ENCODE assay signal across 22 mouse cellular contexts in the genomic region with DNA sequence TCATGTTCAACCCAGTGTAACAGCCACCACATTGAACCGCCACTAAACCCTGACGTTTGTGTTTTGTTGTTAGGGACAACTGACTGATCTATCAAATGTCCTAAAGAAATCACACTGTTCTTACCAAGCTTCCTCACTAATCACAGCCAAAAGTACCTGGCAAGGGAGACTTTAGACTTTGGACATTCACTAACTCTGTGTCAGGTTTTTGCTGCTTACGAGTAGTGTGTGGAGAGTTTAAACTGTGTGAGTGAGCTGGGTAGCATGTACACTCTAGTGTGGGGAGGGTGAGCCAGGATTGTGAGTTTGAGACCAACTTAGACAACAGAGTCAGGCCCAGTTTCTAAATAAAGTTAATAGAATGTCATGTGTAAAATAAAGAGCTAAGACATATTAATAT. TPM values are rescaled to one million over a fixed set of nuclear protein-coding genes. Genes with fewer than 3 reads are reported as not detected.
DNase-seq lines count a peak whose midpoint lies in the region; ATAC-seq and TF ChIP-seq lines count a peak whose summit lies in the region.
"Had no signal": no experiment of that assay in that cellular context is flagged by ENCODE, and none has a peak within 500 bp of the region (broad histone marks: within the 10 kb centered on the region; RNA-seq: fewer than 3 reads in every experiment).

No protein-coding gene starts in this region.

- peak; percentile 52 for DNase-seq in kidney, adult 11 months
- peak; percentile 98 for DNase-seq in liver, adult 2 months (ENCODE audit: extremely low read depth, low read depth, low spot score)
- DNase-seq in liver: no peak
- peak; percentile 33 for DNase-seq in yolk sac, embryonic 10.5 days (ENCODE audit: low spot score)
- DNase-seq in adrenal gland, adult 2 months: no peak
- DNase-seq: B cell, adult 2 months; cerebellum, adult 9-10 months; gastrocnemius, postnatal 25 days; heart, postnatal 4 days; lung, postnatal 4 days; retina, postnatal 1 day; thymus, postnatal 25 days had no signal

- no peak for ATAC-seq in kidney, embryonic 14.5 days (ENCODE audit: low FRiP score, low TSS enrichment)
- no peak for ATAC-seq in liver, embryonic 12.5 days
- no peak for ATAC-seq in erythroid progenitor cell, adult 5-6 weeks (replicated peaks; ENCODE audit: low FRiP score, poor library complexity, severe bottlenecking)
- ATAC-seq: forebrain, embryonic 14.5 days had no signal

- no peaks in the 10 kb centered on the region for H3K27me3 ChIP-seq in kidney, embryonic 14.5 days (ENCODE audit: control insufficient read depth, insufficient read depth, low read length)
- H3K27me3 ChIP-seq in liver, adult 2 months (ENCODE audit: control insufficient read depth, insufficient read depth, low read length): no peaks in the 10 kb centered on the region
- H3K27me3 ChIP-seq in liver, embryonic 12.5 days (replicated peaks): no peaks in the 10 kb centered on the region
- H3K27me3 ChIP-seq: embryonic facial prominence, embryonic 12.5 days; heart, embryonic 15.5 days; lung, embryonic 15.5 days had no signal

- H3K36me3 ChIP-seq in kidney, embryonic 14.5 days (ENCODE audit: control insufficient read depth, insufficient read depth, low read length): peaks cover 2% of the 10 kb centered on the region; the same call in 1 of the 2 replicates
- H3K36me3 ChIP-seq in liver, adult 2 months (ENCODE audit: control insufficient read depth, insufficient read depth, low read length): peaks cover 2% of the 10 kb centered on the region; the same call in 1 of the 2 replicates
- H3K36me3 ChIP-seq in liver, embryonic 12.5 days: peaks cover 20% of the 10 kb centered on the region

- H3K4me1 ChIP-seq in kidney, embryonic 14.5 days (ENCODE audit: control insufficient read depth, insufficient read depth, low read length): peaks cover 10% of the 10 kb centered on the region
- peaks cover 44% of the 10 kb centered on the region for H3K4me1 ChIP-seq in liver, adult 2 months (ENCODE audit: control insufficient read depth, insufficient read depth, low read length)
- peaks cover 43% of the 10 kb centered on the region for H3K4me1 ChIP-seq in liver, embryonic 12.5 days
- H3K4me1 ChIP-seq: embryonic facial prominence, embryonic 12.5 days; lung, embryonic 15.5 days had no signal

- H3K79me2 ChIP-seq in liver, adult 2 months (ENCODE audit: control insufficient read depth, insufficient read depth, low read length): peaks cover 68% of the 10 kb centered on the region

- TF ChIP-seq CTCF in liver, adult 2 months (IDR thresholded peaks at IDR 0.05; ENCODE audit: low read depth, low read length): no peak

- H3K4me2 ChIP-seq in kidney, embryonic 14.5 days (replicated peaks; ENCODE audit: low read depth, low read length): no peak overlapping the region
- H3K4me2 ChIP-seq in liver, embryonic 12.5 days: no peak overlapping the region
- H3K4me2 ChIP-seq: embryonic facial prominence, embryonic 12.5 days; heart, embryonic 15.5 days; lung, embryonic 15.5 days; midbrain, embryonic 11.5 days had no signal

- WGBS in kidney, embryonic 14.5 days: 88% methylated on average over 3 of the region's 3 CpGs
- 24% methylated on average over 3 of the region's 3 CpGs for WGBS in liver, adult 2 months
- WGBS in liver, embryonic 12.5 days (ENCODE audit: insufficient replicate concordance): 77% methylated on average over 3 of the region's 3 CpGs

- TF ChIP-seq POLR2A in liver, adult 2 months (IDR thresholded peaks at IDR 0.05; ENCODE audit: extremely low read depth, insufficient read depth, low read length): no peak

- no peak overlapping the region for H3K9ac ChIP-seq in kidney, embryonic 14.5 days (ENCODE audit: low read depth, low read length)
- peak overlapping the region; percentile 24; the same call in 1 of the 2 replicates for H3K9ac ChIP-seq in liver, adult 2 months (ENCODE audit: low read depth, low read length)
- no peak overlapping the region for H3K9ac ChIP-seq in liver, embryonic 12.5 days
- H3K9ac ChIP-seq: embryonic facial prominence, embryonic 12.5 days; heart, embryonic 15.5 days; lung, embryonic 15.5 days had no signal

- no peak overlapping the region for H3K4me3 ChIP-seq in kidney, embryonic 14.5 days (ENCODE audit: low read length)
- H3K4me3 ChIP-seq in liver, adult 2 months (ENCODE audit: insufficient read depth, low read depth, low read length): no peak overlapping the region
- H3K4me3 ChIP-seq in liver, embryonic 12.5 days: no peak overlapping the region
- H3K4me3 ChIP-seq: embryonic facial prominence, embryonic 12.5 days; erythroblast, embryonic 14.5 days; heart, embryonic 15.5 days; lung, embryonic 15.5 days had no signal

- no peak overlapping the region for H3K27ac ChIP-seq in kidney, embryonic 14.5 days (ENCODE audit: low read depth, low read length)
- peak overlapping the region; percentile 83 for H3K27ac ChIP-seq in liver, adult 2 months (replicated peaks; ENCODE audit: insufficient read depth, low read depth, low read length)
- 0 out of 2 replicates have a peak overlapping the region, but pooled peaks have one; percentile 22 for H3K27ac ChIP-seq in liver, embryonic 12.5 days
- H3K27ac ChIP-seq: embryonic facial prominence, embryonic 12.5 days; heart, embryonic 15.5 days; lung, embryonic 15.5 days had no signal

- H3K9me3 ChIP-seq in kidney, embryonic 14.5 days (ENCODE audit: control insufficient read depth, low read length): no peaks in the 10 kb centered on the region
- H3K9me3 ChIP-seq in liver, embryonic 12.5 days (replicated peaks): no peaks in the 10 kb centered on the region
- H3K9me3 ChIP-seq: embryonic facial prominence, embryonic 12.5 days; heart, embryonic 15.5 days; lung, embryonic 15.5 days had no signal

RNA-seq across cellular contexts. Expression of gene Aco2, which starts 10.2 kb away (rescaled TPM):
- 123 and 191 TPM in 2 replicates for polyA plus RNA-seq in kidney, embryonic 14.5 days (2014; fragmentation: Nextera tagmentation; extraction: Ambion mirVana)
- 170 and 187 TPM in 2 replicates for total RNA-seq in liver, adult 2 months (2014; rRNA removed)
- polyA plus RNA-seq in liver, adult 2 months (2012; rRNA removed): 127 TPM in 2 replicates
- polyA plus RNA-seq in liver, embryonic 12.5 days (2016; fragmentation: Nextera tagmentation; extraction: Ambion mirVana): 131 and 132 TPM in 2 replicates
- 44.4 and 51.5 TPM in 2 replicates for total RNA-seq in erythroid progenitor cell, adult 5-6 weeks (2015; ENCODE audit: low replicate concordance)
- total RNA-seq in erythroid progenitor cell, adult 5-6 weeks (2017; ENCODE audit: low replicate concordance): 72.2 and 113 TPM in 2 replicates
- 1,000 to 10,000 TPM; 1,000 to 1,044 TPM for total RNA-seq in adrenal gland, adult 2 months (2021)
- 391 and 396 TPM in 2 replicates for polyA plus RNA-seq in adrenal gland, adult 2 months (2012; rRNA removed)

RNA-seq across cellular contexts. Expression of gene Phf5a, which starts 10.6 kb away (rescaled TPM):
- polyA plus RNA-seq in kidney, embryonic 14.5 days (2014; fragmentation: Nextera tagmentation; extraction: Ambion mirVana): 192 and 223 TPM in 2 replicates
- total RNA-seq in liver, adult 2 months (2014; rRNA removed): 12.3 and 15.6 TPM in 2 replicates
- 27.5 and 28.7 TPM in 2 replicates for polyA plus RNA-seq in liver, adult 2 months (2012; rRNA removed)
- polyA plus RNA-seq in liver, embryonic 12.5 days (2016; fragmentation: Nextera tagmentation; extraction: Ambion mirVana): 140 and 145 TPM in 2 replicates
- 49.0 and 58.3 TPM in 2 replicates for total RNA-seq in erythroid progenitor cell, adult 5-6 weeks (2015; ENCODE audit: low replicate concordance)
- 18.6 and 46.0 TPM in 2 replicates for total RNA-seq in erythroid progenitor cell, adult 5-6 weeks (2017; ENCODE audit: low replicate concordance)
- total RNA-seq in adrenal gland, adult 2 months (2021): 10 to 100 TPM; 59.6 to 59.8 TPM
- 27.7 and 37.1 TPM in 2 replicates for polyA plus RNA-seq in adrenal gland, adult 2 months (2012; rRNA removed)

RNA-seq across cellular contexts. Expression of gene Tob2, which starts 23.8 kb away (rescaled TPM):
- polyA plus RNA-seq in kidney, embryonic 14.5 days (2014; fragmentation: Nextera tagmentation; extraction: Ambion mirVana): 19.4 and 24.1 TPM in 2 replicates
- total RNA-seq in liver, adult 2 months (2014; rRNA removed): 15.8 and 25.6 TPM in 2 replicates
- 20.9 and 21.6 TPM in 2 replicates for polyA plus RNA-seq in liver, adult 2 months (2012; rRNA removed)
- polyA plus RNA-seq in liver, embryonic 12.5 days (2016; fragmentation: Nextera tagmentation; extraction: Ambion mirVana): 12.8 and 14.5 TPM in 2 replicates
- total RNA-seq in erythroid progenitor cell, adult 5-6 weeks (2015; ENCODE audit: low replicate concordance): 9.7 and 10.5 TPM in 2 replicates
- total RNA-seq in erythroid progenitor cell, adult 5-6 weeks (2017; ENCODE audit: low replicate concordance): 8.7 and 9.4 TPM in 2 replicates
- 100 to 1,000 TPM in 1 of 2 experiments, 10 to 100 TPM in 1; 96.0 to 102 TPM for total RNA-seq in adrenal gland, adult 2 months (2021)
- 69.9 and 76.1 TPM in 2 replicates for polyA plus RNA-seq in adrenal gland, adult 2 months (2012; rRNA removed)

RNA-seq across cellular contexts. Expression of gene Polr3h, which starts 43.7 kb away (rescaled TPM):
- polyA plus RNA-seq in kidney, embryonic 14.5 days (2014; fragmentation: Nextera tagmentation; extraction: Ambion mirVana): 76.5 and 78.9 TPM in 2 replicates
- 6.4 and 7.3 TPM in 2 replicates for total RNA-seq in liver, adult 2 months (2014; rRNA removed)
- 6.8 and 8.3 TPM in 2 replicates for polyA plus RNA-seq in liver, adult 2 months (2012; rRNA removed)
- 87.2 and 96.3 TPM in 2 replicates for polyA plus RNA-seq in liver, embryonic 12.5 days (2016; fragmentation: Nextera tagmentation; extraction: Ambion mirVana)
- 1.1 and 6.7 TPM in 2 replicates for total RNA-seq in erythroid progenitor cell, adult 5-6 weeks (2015; ENCODE audit: low replicate concordance)
- 6.0 and 9.1 TPM in 2 replicates for total RNA-seq in erythroid progenitor cell, adult 5-6 weeks (2017; ENCODE audit: low replicate concordance)
- 10 to 100 TPM; 15.6 to 34.4 TPM for total RNA-seq in adrenal gland, adult 2 months (2021)
- polyA plus RNA-seq in adrenal gland, adult 2 months (2012; rRNA removed): 16.7 and 17.5 TPM in 2 replicates

RNA-seq across cellular contexts. Expression of gene Csdc2, which starts 54.2 kb away (rescaled TPM):
- 17.5 and 28.1 TPM in 2 replicates for polyA plus RNA-seq in kidney, embryonic 14.5 days (2014; fragmentation: Nextera tagmentation; extraction: Ambion mirVana)
- 0.09 and 0.13 TPM in 2 replicates for total RNA-seq in liver, adult 2 months (2014; rRNA removed)
- 0.35 and 0.80 TPM in 2 replicates for polyA plus RNA-seq in liver, adult 2 months (2012; rRNA removed)
- 1.8 and 2.5 TPM in 2 replicates for polyA plus RNA-seq in liver, embryonic 12.5 days (2016; fragmentation: Nextera tagmentation; extraction: Ambion mirVana)
- not detected in 2 replicates for total RNA-seq in erythroid progenitor cell, adult 5-6 weeks (2015; ENCODE audit: low replicate concordance)
- not detected in 2 replicates for total RNA-seq in erythroid progenitor cell, adult 5-6 weeks (2017; ENCODE audit: low replicate concordance)
- total RNA-seq in adrenal gland, adult 2 months (2021): 10 to 100 TPM; 10.1 to 19.5 TPM
- polyA plus RNA-seq in adrenal gland, adult 2 months (2012; rRNA removed): 33.6 and 50.1 TPM in 2 replicates
- total RNA-seq: monocyte, adult 5-6 weeks had no signal
- polyA plus RNA-seq: erythroblast, embryonic 14.5 days had no signal

Comparison
In these comparisons a context has a peak if more than half of its experiments do, and no peak if none do; other contexts are left out.
1. DNase-seq: peak in kidney, adult 11 months (single experiment), liver, adult 2 months (single experiment) and yolk sac, embryonic 10.5 days (single experiment); none in liver (single experiment) and adrenal gland, adult 2 months (single experiment).